Mouse (Mus musculus) ES-E14 (cell line): ENCODE data around the gene Cyfip2.

Experiments used
- CHD2 ChIP-seq: IDR thresholded peaks from 2 replicates; pipeline ENCODE4 v1.6.1; 2014; ENCODE audit warnings: mild to moderate bottlenecking, low read depth, low read length, inconsistent platforms
- HCFC1 ChIP-seq: IDR thresholded peaks from 2 replicates; pipeline ENCODE4 v1.6.1; 2012; ENCODE audit warnings: low read length, inconsistent platforms, borderline replicate concordance; ENCODE audit not compliant: insufficient read depth
- MAFK ChIP-seq: IDR thresholded peaks from 2 replicates; pipeline ENCODE4 v1.6.1; 2014; ENCODE audit warnings: mild to moderate bottlenecking, low read depth, low read length, inconsistent platforms; ENCODE audit not compliant: insufficient read depth
- ZC3H11A ChIP-seq: IDR thresholded peaks from 2 replicates; pipeline ENCODE4 v1.6.1; 2012; ENCODE audit warnings: low read depth, mild to moderate bottlenecking, inconsistent platforms, low read length, borderline replicate concordance
- ZNF384 ChIP-seq: IDR thresholded peaks from 2 replicates; pipeline ENCODE4 v1.6.1; 2012; ENCODE audit warnings: low read depth, low read length, inconsistent platforms

DNA sequence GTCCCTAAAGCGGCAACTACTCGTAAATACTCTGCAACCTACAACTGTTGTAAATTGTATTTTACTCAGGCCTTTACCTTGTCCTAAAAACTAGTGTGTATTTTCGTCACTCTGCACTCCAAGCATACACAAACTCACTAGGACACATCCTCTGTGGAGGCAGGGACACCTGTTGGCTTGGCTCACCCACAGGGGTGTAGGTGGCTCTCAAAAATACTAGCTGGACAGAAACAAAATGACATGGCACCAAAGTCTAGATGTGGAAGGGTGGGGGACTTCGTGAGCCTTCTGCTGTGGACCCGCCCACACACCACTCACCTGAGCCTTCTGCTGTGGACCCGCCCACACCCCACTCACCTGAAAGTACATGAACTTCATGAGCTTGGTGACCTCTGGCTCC, 28.9 kb downstream of the Cyfip2 start:
- TF ChIP-seq ZC3H11A (no peak), CHD2 (no peak), HCFC1 (no peak), ZNF384 (no peak), MAFK (no peak)
